Mouse (Mus musculus): ENCODE results near the gene Msmb.
"Not testable (repeated sequence)": the region's sequence is repeated elsewhere in the genome, so short reads cannot be mapped to it uniquely, and the experiment has no call there.

Msmb gene

DNA sequence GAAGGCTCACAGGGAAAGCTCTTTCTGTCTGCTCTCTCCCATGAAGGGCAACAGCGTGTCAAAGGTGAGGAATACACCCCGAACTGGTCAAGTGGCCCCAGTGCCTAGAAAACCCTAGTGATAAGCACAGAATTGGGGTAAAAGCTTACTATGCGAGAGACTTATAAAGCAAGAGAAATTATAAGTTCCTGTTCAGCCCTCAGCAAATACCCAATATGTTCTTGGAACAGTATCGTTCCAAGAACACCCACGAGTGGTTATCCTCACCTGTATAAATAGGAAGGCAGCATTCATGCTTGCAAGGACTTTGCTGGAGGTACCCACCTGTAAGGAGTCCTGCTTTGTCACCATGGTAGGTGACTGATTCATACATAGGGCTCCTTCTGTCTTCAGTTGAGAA, at the start of gene Msmb:
Msmb (plus strand) TSS at position 301 of the 400 bp plus-strand sequence.
- DNase-seq (ENCODE audit: low spot score in 2 of 2) = no peak

DNA sequence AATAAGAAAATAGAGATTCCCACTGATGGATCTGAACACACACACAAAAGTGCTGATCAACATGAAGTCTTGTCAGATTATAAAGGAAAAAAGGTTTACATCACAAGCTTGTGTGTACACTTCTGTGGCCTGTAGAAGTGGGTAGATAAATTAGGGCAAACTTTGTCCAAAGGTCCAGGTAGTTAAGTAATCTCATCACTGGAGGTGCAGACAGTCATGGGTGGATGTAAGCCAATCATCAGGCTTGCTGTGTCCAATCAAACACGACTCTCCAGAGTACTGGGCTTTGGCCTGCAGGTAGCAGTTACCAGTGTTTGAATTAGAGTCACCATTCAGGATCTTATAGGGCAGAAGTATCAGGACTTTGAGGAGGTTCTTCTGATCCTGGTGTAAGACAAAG, 48.8 kb upstream of the Msmb start:
- DNase-seq (ENCODE audit: low spot score in 2 of 2) = no peak

DNA sequence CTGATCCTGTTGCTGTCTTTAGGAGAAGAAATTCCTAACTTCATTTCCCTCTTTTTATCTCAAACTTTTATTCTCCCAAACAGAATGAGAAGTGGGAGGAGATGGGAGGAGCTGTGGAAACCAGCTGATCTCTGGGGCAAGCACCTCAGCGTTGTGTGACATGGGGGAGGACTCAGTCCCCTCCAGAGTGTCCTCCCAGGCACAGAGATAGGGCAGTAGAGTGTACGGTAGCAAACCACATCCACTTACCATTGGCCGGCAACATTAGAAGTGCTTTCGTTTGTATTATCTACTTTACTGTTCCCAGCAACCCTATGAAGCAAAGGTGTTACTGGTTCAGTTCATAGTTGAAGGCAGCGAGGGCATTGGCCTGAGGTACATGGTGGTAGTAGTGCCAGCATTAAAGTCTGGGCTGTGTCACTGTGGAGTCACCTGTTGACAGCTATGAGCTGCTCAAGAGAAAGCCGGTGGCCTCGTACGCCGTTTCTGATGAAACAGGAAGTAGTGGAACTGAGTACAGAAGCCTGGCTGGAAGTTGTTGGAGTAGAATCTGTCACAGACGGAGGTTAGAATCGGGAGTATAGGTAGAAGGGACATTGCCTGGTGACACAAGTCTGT, 48.2 kb upstream of the Msmb start:
- no peak for DNase-seq (ENCODE audit: low spot score in 2 of 2)

DNA sequence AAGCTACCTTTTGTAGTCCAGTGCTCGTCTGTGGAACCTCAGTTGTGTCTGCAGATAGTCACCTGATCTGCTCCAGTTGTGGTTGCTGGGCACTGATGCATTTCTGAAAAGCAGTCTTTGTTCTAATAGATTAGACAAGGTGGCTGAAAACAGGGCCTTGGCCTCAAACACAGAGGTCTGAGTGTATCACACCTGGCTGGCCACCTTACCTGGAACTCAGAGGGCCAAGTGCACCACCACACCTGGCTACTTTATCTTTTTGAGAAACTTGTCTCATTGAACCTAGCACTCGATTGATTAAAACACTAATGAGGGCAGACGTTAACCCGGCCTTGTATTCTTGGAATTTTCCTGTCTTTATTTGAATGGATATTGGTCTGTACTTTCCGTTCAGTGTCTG, 46.2 kb upstream of the Msmb start:
- no peak for DNase-seq (ENCODE audit: low spot score in 2 of 2)

DNA sequence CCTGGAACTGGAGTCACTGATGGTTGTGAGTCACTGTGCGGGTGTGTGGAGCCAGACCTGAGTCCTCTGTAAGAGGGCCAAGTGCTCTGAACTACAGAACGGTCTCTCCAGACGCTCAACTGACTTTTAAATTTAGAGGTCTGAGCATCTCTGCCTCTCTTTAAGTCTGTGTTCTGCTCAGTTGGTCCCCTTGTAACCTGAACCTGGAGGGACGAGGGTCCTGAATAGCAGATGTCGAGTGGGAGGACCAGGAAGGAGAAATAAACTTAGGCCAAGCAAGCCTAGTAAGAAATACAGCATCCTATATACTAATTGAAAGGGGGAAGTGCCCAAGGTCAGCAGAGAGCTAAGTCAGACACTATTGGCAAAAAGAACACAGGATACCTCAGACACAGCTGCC, 45.1 kb upstream of the Msmb start:
- no peak for DNase-seq (ENCODE audit: low spot score in 2 of 2)

DNA sequence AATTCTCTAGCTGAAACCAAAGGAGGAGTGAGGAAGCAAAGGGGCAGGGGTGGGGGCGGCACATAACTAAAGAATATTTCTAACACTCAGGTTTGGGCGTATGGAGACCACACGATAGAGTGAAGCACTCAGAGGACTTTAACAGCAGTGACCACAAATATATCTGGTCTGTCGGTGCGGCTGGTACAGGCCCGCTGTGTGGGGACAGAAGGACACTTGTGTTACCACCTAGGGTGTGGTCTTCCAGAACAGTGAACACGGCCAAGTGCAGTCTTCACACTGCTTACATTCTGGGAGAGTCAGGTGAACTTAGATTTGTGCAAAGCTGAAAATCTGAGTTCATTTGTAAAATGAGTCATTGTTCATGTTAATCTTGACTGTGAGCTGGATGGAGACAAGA, 44.1 kb upstream of the Msmb start:
- DNase-seq (ENCODE audit: low spot score in 2 of 2) = no peak

DNA sequence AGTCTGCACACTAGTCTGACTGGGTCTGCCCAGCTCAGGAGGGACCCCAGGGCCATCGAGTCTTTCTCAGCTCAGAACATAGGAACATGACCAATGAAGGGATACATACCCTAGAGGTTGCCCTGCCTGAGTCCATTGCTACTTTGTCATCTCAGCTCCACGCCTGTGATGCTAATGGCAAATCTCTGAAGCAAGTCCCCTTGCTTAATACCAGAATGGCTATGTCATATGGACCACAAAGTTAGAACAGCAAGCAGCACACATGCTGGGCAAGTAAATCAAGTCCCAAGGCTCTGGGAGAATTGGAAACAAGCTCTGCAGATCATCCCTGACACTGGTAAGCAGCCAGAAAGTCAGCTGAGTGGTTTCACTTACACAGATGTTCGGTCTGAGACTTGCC, 42.9 kb upstream of the Msmb start:
- no peak for DNase-seq (ENCODE audit: low spot score in 2 of 2)

DNA sequence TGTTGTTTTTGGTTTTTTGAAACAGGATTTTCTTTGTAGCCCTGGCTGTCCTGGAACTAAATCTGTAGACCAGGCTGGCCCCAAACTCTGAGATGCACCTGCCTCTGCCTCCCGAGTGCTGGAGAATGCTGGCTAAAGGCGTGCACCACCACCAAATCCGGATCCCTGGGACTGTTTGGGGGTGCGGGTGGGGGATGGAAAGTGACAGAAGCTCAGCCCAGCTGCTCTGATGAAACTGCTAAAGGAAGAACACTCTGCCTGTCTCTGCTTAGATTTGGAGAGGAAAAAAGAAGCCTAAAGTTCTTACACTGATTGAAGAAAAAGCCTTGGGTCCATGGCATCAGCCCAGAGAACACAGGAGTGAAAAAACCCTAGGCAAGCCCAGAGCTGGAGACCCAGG, 38.3 kb upstream of the Msmb start:
- no peak for DNase-seq (ENCODE audit: low spot score in 2 of 2)

DNA sequence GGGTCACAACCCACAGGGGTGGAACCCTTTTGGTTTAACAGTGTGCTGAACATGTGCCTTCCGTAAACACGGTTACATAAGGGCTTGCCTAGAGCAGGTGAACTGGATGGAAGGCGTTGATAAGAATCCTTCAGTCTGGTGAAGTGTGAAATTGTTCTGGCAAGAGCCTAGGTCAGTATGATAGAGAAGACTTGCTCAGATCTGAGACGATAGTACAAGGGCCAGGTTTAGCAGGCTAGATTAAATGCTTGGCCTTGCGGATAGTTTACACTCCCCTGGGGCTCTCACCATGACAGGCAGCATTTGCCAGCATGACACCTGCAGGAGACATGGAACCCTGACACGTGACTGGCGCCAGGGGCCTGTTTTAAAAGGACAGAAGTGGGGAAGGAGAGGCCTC, 36.2 kb upstream of the Msmb start:
- DNase-seq (ENCODE audit: low spot score in 2 of 2) = no peak

DNA sequence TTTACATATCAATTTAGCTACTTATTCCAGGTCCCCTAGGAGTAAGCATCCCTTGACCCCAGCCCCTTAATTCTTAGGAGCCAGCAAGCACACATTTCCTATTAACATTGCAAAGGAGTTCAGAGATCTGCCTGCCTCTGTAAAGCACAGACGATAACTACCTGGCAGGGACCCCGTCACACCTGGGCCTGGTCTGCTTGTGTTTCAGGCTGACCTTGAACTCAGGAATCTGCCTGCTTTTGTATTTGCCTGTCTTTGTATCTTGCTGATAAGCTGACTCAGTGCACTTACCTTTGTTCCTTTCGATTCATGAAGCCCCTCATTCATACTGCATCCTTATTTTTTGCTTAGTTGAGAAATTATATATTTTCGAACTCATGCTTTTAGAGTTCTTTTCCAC, 34.9 kb upstream of the Msmb start:
- no peak for DNase-seq (ENCODE audit: low spot score in 2 of 2)

DNA sequence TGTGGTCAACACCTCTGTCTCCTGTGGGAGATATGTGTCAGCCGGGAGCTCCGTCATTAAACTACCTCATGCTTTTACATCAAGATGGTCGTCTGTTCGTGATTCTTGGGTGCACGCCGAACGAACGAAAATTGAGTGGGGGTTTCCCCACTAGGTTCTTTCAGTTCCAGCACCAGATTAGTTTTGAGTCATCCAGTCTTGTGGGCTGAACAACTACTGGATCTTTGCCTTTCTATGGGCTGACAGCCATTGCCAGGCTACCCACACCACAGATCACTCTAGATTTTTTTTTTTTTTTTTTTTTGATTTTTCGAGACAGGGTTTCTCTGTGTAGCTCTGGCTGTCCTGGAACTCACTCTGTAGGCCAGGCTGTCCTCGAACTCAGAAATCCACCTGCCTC, 29.7 kb upstream of the Msmb start:
- DNase-seq (ENCODE audit: low spot score in 2 of 2) = not testable (repeated sequence)

DNA sequence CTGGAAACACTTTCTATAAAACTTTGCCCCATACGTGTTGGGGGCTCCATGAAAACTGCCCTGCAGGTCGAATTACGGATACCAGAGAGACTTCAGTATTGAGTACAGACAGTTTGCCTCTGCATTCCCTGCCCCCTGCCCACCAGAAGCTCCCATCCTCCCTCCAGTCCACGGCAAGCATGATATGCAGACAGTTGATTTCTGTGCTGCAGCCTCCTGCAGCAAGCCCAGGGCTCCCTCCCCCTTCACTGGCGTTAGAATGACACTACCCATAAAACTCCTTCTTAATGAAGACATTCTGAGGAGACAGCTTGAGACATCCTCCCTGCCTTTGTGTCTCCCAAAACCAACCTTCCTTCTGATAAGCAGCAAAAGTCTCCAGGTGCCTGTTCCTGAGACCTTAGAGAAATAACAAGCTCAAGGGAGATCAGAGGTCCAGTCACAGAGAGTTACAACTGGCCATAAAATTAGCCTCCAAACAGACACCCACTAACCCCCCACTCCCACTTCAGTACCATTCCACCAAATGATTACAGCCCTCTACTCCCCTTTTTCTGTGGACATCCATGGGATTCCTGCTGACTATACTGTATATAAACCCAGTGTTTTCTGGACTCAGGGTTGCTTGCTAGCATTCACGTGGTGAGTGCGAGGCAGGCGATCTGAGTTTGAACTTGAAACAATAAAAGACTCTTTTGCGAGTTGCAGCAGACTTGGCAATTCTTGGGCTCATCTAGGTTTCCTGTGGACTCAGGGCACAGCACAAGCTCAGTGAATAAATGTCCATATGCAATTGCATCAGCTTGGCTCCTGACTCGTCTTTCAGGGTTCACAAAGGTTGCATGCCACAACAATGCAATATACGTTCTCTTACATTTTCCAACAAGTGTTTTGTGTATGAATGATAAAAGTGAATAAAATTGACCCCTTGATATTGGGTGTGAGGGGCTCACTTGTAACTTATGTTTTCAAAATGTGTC, 20.6 kb upstream of the Msmb start:
- DNase-seq (ENCODE audit: low spot score in 2 of 2) = no peak

DNA sequence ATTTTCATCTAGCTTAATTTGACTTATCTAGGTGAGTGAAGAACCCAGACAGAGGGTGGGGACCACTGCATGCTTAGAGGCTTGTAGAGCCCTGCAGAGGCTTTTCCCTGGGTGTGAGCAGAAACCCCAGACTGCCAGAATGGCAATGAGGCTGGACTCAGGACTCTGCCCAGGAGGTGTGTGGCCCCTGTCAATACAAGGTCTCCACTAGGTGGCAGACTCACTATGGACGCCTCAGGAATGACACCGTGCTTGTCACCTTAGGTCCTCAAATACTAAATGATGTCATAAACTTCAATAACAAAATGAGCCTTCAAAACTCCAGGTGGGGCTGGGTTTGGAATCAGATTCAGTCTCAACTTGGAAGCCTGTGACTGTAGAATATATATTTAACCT, 19.9 kb upstream of the Msmb start:
- DNase-seq (ENCODE audit: low spot score in 2 of 2) = peak; percentile 31 to 45

DNA sequence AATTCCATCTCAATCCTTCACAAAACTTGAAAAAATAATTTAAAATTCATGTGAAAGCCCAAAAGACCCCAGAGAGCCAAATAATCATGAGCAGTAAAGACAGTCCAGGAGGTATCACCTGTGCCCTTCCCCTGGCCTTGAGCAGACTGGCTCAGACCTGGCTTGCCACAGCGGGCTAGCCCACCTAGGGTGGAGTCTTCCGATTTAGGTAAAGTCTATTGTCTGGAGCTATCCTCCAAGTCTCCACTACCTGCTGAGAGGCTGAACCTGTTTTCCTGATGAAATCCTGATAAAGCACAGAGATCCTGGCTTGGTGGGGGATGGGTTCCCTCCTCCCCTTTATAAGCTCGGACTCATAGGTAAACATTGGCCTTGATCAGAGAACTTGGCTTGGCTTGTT, 17.6 kb upstream of the Msmb start:
- DNase-seq (ENCODE audit: low spot score in 2 of 2) = no peak

DNA sequence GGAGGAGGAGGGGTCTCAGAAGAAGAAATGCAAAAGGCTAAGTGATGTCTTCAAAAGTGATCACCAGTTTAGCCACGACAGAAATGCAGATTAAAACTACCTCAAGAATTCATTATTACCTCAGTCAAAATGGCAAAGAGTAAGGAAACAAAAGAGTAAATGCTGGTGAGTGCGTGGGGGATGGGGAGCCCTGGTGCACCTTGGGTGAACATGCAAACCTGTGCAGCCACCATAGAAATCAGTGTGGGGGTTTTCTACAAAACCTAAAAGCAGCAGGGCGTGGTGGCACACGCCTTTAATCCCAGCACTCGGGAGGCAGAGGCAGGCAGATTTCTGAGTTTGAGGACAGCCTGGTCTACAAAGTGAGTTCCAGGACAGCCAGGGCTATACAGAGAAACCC, 16.6 kb upstream of the Msmb start:
- DNase-seq (ENCODE audit: low spot score in 2 of 2) = not testable (repeated sequence)

DNA sequence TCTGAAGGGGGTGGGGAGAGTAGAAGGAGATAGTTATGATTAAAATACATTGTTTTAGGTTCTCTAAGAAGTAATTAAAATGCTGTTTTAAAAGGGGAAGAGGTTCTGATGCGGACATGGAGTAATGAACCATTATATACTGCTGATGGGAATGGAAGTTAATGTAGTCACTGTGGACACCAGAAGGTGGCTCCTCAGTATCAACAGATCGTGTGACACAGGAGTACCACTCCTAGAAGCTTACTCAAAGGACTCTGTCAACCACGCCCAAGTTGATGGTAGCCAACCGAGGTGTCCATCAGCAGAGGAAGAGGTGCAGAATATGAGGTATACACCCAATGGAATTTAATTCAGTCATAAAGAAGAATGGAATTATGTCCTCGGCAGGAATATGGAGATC, 13.4 kb upstream of the Msmb start:
- no peak for DNase-seq (ENCODE audit: low spot score in 2 of 2)

DNA sequence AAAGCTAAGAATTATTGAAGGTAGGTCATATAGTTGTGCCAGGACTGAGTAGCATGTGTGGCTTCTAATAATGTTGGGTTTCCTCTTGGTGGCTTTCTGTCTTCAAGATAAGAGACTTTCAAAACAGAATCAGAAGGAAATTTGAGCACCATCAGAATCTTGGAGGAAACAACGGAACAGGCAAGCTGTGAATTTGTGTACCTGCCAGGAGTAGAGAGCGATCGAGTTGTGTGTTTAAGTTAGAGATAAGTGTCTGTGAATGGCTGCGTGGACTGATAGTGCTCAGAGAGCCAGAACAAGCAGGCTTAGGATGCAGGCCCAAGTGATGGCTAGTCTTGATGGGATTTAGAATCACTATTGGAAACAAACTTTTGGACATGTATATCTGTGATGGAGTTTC, 10.0 kb upstream of the Msmb start:
- no peak for DNase-seq (ENCODE audit: low spot score in 2 of 2)

DNA sequence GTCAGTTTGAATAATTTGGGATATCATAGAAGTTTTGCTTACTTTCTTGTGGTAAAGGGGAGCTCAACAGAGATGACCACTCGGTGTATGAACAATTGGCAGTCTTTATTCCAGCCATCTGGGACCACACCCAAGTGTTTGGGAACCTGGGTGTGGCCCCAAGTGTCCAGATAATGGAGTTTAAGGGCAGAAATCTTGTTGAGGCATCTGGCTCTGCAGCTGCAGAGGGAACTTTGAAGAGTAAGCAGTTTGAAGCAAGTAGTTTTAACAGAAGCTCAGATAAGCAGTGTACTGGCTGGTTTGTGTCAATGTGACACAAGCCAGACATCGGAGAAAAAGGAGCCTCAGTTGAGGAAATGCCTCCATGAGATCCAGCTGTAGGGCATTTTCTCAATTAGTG, 7.5 kb upstream of the Msmb start:
- DNase-seq (ENCODE audit: low spot score in 2 of 2) = no peak

DNA sequence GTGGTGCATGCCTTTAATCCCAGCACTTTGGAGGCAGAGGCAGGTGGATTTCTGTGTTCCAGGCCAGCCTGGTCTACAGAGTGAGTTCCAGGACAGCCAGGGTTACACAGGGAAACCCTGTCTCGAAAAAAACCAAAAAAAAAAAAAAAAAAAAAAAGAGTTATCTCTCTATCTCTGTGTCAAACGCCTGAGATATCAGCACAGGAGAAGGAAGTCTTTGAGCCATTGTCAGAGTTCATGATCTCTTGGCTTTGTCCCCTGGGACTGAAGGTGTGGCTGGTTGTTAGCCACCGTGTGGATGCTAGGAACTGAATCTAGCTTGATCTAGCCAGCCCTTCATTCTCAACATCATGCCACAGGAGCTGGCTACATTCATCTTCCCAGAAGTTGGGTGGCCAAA, 5.4 kb upstream of the Msmb start:
- DNase-seq (ENCODE audit: low spot score in 2 of 2) = not testable (repeated sequence)

DNA sequence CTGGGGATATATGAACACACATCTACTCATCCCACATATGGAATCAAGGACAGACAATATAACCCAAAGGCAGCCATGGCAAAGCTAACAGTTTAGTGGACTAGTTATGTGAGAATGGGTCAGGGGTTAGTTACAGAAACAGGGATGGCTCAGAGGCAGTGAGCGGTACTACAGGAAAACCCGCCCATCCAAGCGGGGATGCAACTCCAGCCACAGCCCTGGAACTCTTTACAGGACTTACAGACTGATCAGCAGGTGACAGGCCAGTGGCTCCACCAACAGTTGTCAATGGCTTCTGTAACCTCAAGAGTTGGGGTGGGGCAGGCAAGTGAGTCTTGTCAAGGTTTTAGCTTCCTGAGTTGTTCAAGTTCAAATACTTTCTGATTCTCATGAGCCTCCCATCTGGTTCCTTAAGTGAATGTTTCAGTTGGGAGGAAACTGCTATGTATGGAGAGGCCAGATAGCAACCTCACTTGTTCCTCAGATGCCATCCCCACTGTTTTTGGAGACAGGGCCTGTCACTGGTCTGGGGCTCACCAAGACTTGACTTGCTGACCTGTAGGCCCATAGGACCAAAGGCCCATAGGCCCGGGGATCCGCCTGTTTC, 1.4 kb upstream of the Msmb start:
- no peak for DNase-seq (ENCODE audit: low spot score in 2 of 2)

DNA sequence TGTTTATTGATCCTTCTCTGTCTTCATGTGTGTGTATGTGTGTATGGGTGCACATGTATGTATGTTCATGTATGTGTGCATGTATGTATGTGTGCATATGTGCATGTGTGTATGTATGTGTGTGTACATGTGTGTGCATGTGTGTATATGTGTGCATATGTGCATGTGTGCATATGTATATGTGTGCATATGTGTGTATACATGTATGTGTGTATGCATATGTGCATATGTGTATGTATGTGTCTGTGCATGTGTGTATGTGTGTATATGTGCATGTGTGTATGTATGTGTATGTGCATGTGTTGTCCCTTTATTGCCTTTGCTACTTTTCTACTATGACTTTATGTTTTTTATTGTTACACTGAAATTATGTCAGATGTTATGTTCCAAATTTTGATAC, 2.9 kb downstream of the Msmb start:
- DNase-seq (ENCODE audit: low spot score in 2 of 2) = no peak

DNA sequence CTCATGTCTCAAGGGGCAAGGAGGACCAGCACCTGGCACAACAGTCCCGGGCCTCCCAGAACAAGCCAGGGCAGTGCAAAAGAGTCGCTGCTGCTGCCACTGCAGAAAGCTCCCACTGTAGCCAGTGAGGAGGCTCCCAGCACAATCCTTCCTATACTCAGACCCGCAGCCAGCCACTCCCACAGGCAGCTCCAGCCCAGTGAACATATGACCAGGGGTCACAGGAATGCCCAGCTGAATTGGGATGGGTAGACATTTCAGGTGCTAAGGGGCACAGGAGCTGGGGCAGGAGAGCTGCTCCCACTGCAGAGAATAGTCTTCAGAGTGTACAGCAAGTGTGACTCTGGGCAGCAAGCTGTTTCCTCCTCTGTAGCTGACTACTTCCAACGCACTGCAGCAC, 3.6 kb downstream of the Msmb start:
- no peak for DNase-seq (ENCODE audit: low spot score in 2 of 2)
